Mouse (Mus musculus) MEL (cell line): Measurements from ENCODE around the gene Gm20388. TPM values are rescaled to one million over a fixed set of nuclear protein-coding genes. Genes with fewer than 3 reads are reported as not detected.

ENCODE experiments used
- DNase-seq: peaks from one replicate; pipeline ENCODE4 v3.0.0; 2011; ENCODE audit warnings: low read depth, low spot score
- H3K27ac ChIP-seq: 2 replicates; pipeline ENCODE4 v1.5.1; 2012; ENCODE audit warnings: low read depth, mild to moderate bottlenecking, control low read depth, low read length, moderate library complexity; ENCODE audit not compliant: control insufficient read depth
- H3K27me3 ChIP-seq, 2 experiments: fragments of 150-350 bp in 1 of 2; sonication (generic) in 1 of 2; 2 replicates each; pipeline ENCODE4 v1.6.1; 2012; ENCODE audit warnings: low read length in 2 of 2, mild to moderate bottlenecking in 2 of 2, improper control_type of control experiment in 1 of 2, moderate library complexity in 1 of 2; ENCODE audit not compliant: insufficient read depth in 2 of 2, control insufficient read depth in 1 of 2
- H3K36me3 ChIP-seq, 2 experiments: 2 replicates each; pipeline ENCODE4 v1.6.1; 2012 to 2014; ENCODE audit warnings: low read length in 2 of 2, improper control_type of control experiment in 1 of 2, inconsistent platforms in 1 of 2, mild to moderate bottlenecking in 1 of 2; ENCODE audit not compliant: insufficient read depth in 2 of 2, control insufficient read depth in 1 of 2
- H3K4me1 ChIP-seq, 2 experiments: fragments of 150-350 bp in 1 of 2; sonication (generic) in 1 of 2; 2 replicates each; pipeline ENCODE4 v1.6.1; 2012; ENCODE audit warnings: low read length in 2 of 2, improper control_type of control experiment in 1 of 2, mild to moderate bottlenecking in 1 of 2; ENCODE audit not compliant: insufficient read depth in 2 of 2, control insufficient read depth in 1 of 2
- H3K4me3 ChIP-seq, 2 experiments: fragments of 150-350 bp in 1 of 2; sonication (generic) in 1 of 2; 2 replicates each; pipeline ENCODE4 v1.5.1; 2012; ENCODE audit warnings: low read depth in 2 of 2, low read length in 2 of 2, mild to moderate bottlenecking in 2 of 2, moderate library complexity in 2 of 2, control low read depth in 1 of 2, improper control_type of control experiment in 1 of 2; ENCODE audit not compliant: control insufficient read depth in 1 of 2, insufficient read depth in 1 of 2
- H3K79me2 ChIP-seq: 2 replicates; pipeline ENCODE4 v1.6.1; 2012; ENCODE audit warnings: mild to moderate bottlenecking, low read length, moderate library complexity; ENCODE audit not compliant: control insufficient read depth, poor library complexity, insufficient read depth
- H3K9ac ChIP-seq: 2 replicates; pipeline ENCODE4 v1.6.1; 2012; ENCODE audit warnings: low read depth, mild to moderate bottlenecking, control low read depth, low read length, moderate library complexity; ENCODE audit not compliant: control insufficient read depth, poor library complexity, severe bottlenecking
- H3K9me3 ChIP-seq: fragments of 150-350 bp; sonication (generic); replicated peaks from 2 replicates; pipeline ENCODE4 v1.6.1; 2012; ENCODE audit warnings: mild to moderate bottlenecking, low read length, improper control_type of control experiment, moderate library complexity; ENCODE audit not compliant: insufficient read depth
- CHD1 ChIP-seq: IDR thresholded peaks from 2 replicates; pipeline ENCODE4 v1.6.1; 2012; ENCODE audit warnings: low read depth, mild to moderate bottlenecking, inconsistent platforms, low read length, improper control_type of control experiment
- CHD2 ChIP-seq: IDR thresholded peaks from 2 replicates; pipeline ENCODE4 v1.6.1; 2011; ENCODE audit warnings: low read length, improper control_type of control experiment
- CTCF ChIP-seq, 3 experiments: IDR thresholded peaks in 2 of 3; conservative IDR thresholded peaks in 1 of 3; 2 replicates each; pipeline ENCODE4 v1.5.1; 2011 to 2012; ENCODE audit warnings: low read length in 3 of 3, low read depth in 2 of 3, mild to moderate bottlenecking in 2 of 3, improper control_type of control experiment in 1 of 3, inconsistent platforms in 1 of 3, mixed read lengths in 1 of 3, moderate library complexity in 1 of 3; ENCODE audit not compliant: control insufficient read depth in 1 of 3, insufficient read depth in 1 of 3, poor library complexity in 1 of 3, severe bottlenecking in 1 of 3
- ELF1 ChIP-seq: IDR thresholded peaks from 2 replicates; pipeline ENCODE4 v1.6.1; 2014; ENCODE audit warnings: low read depth, mild to moderate bottlenecking, inconsistent platforms, low read length, improper control_type of control experiment, moderate library complexity
- EP300 ChIP-seq, 2 experiments: IDR thresholded peaks; 2 replicates each; pipeline ENCODE4 v1.6.1; 2011; ENCODE audit warnings: improper control_type of control experiment in 2 of 2, low read length in 2 of 2, low read depth in 1 of 2, mild to moderate bottlenecking in 1 of 2
- ETS1 ChIP-seq: IDR thresholded peaks from 2 replicates; pipeline ENCODE4 v1.6.1; 2012; ENCODE audit warnings: low read depth, mild to moderate bottlenecking, inconsistent platforms, low read length, improper control_type of control experiment, moderate library complexity
- HCFC1 ChIP-seq: IDR thresholded peaks from 2 replicates; pipeline ENCODE4 v1.6.1; 2012; ENCODE audit warnings: low read depth, mild to moderate bottlenecking, inconsistent platforms, low read length, improper control_type of control experiment, moderate library complexity
- MEF2A ChIP-seq: IDR thresholded peaks from 2 replicates; pipeline ENCODE4 v1.6.1; 2014; ENCODE audit warnings: low read depth, mild to moderate bottlenecking, inconsistent platforms, low read length, improper control_type of control experiment; ENCODE audit not compliant: poor library complexity, insufficient replicate concordance, severe bottlenecking; ENCODE audit errors: extremely low read depth
- MYB ChIP-seq: IDR thresholded peaks from 2 replicates; pipeline ENCODE4 v1.6.1; 2011; ENCODE audit warnings: mild to moderate bottlenecking, low read depth, low read length, improper control_type of control experiment
- NRF1 ChIP-seq: IDR thresholded peaks from 2 replicates; pipeline ENCODE4 v1.6.1; 2014; ENCODE audit warnings: low read depth, mild to moderate bottlenecking, inconsistent platforms, low read length, improper control_type of control experiment, moderate library complexity; ENCODE audit not compliant: poor library complexity, insufficient read depth, severe bottlenecking
- POLR2A ChIP-seq, 2 experiments: IDR thresholded peaks; 2 replicates each; pipeline ENCODE4 v1.6.1; 2011 to 2012; ENCODE audit warnings: low read length in 2 of 2, mild to moderate bottlenecking in 2 of 2, control low read depth in 1 of 2, improper control_type of control experiment in 1 of 2, low read depth in 1 of 2, moderate library complexity in 1 of 2; ENCODE audit not compliant: control insufficient read depth in 1 of 2, insufficient read depth in 1 of 2, poor library complexity in 1 of 2
- POLR2AphosphoS5 ChIP-seq: IDR thresholded peaks from 2 replicates; pipeline ENCODE4 v1.6.1; 2012; ENCODE audit warnings: low read depth, borderline replicate concordance, mild to moderate bottlenecking, inconsistent platforms, low read length, moderate library complexity, mixed read lengths
- RAD21 ChIP-seq: IDR thresholded peaks from 2 replicates; pipeline ENCODE4 v1.6.1; 2011; ENCODE audit warnings: mild to moderate bottlenecking, low read depth, low read length, improper control_type of control experiment
- SMC3 ChIP-seq: IDR thresholded peaks from 2 replicates; pipeline ENCODE4 v1.6.1; 2011; ENCODE audit warnings: low read depth, low read length, improper control_type of control experiment
- TAL1 ChIP-seq: IDR thresholded peaks from 2 replicates; pipeline ENCODE4 v1.6.1; 2012; ENCODE audit warnings: mild to moderate bottlenecking, inconsistent platforms, low read length, moderate library complexity, mixed read lengths
- TBP ChIP-seq: IDR thresholded peaks from 2 replicates; pipeline ENCODE4 v1.8.0; 2011; ENCODE audit warnings: low read depth, low read length, improper control_type of control experiment
- TCF12 ChIP-seq: IDR thresholded peaks from 2 replicates; pipeline ENCODE4 v1.6.1; 2014; ENCODE audit warnings: low read depth, mild to moderate bottlenecking, inconsistent platforms, low read length, improper control_type of control experiment, moderate library complexity
- UBTF ChIP-seq: IDR thresholded peaks from 2 replicates; pipeline ENCODE4 v1.6.1; 2012; ENCODE audit warnings: low read depth, mild to moderate bottlenecking, inconsistent platforms, low read length, improper control_type of control experiment, moderate library complexity, borderline replicate concordance; ENCODE audit not compliant: insufficient read depth
- USF1 ChIP-seq: IDR thresholded peaks from 2 replicates; pipeline ENCODE4 v1.6.1; 2014; ENCODE audit warnings: low read depth, mild to moderate bottlenecking, inconsistent platforms, low read length, improper control_type of control experiment, moderate library complexity
- USF2 ChIP-seq, 2 experiments: IDR thresholded peaks; 2 replicates each; pipeline ENCODE4 v1.6.1; 2011 to 2012; ENCODE audit warnings: improper control_type of control experiment in 2 of 2, low read length in 2 of 2, borderline replicate concordance in 1 of 2, inconsistent platforms in 1 of 2, low read depth in 1 of 2, mild to moderate bottlenecking in 1 of 2; ENCODE audit not compliant: insufficient read depth in 1 of 2
- ZKSCAN1 ChIP-seq: IDR thresholded peaks from 2 replicates; pipeline ENCODE4 v1.6.1; 2012; ENCODE audit warnings: low read depth, mild to moderate bottlenecking, inconsistent platforms, low read length, improper control_type of control experiment, moderate library complexity
- ZMIZ1 ChIP-seq: IDR thresholded peaks from 2 replicates; pipeline ENCODE4 v1.6.1; 2012; ENCODE audit warnings: low read depth, mild to moderate bottlenecking, inconsistent platforms, low read length, improper control_type of control experiment, moderate library complexity
- polyA plus RNA-seq, 2 experiments: library from polyadenylated mRNA; stranded (reverse) in 1 of 2; unstranded in 1 of 2; fragments of >175 nt in 1 of 2; fragments of >200 nt in 1 of 2; gene quantifications; 2 replicates each; pipeline versions ENCODE4 v1.2.1 to v1.2.4; 2012; ENCODE audit warnings: low replicate concordance in 2 of 2, low read depth in 1 of 2; ENCODE audit not compliant: insufficient read length in 2 of 2, insufficient read depth in 1 of 2, missing spikeins in 1 of 2
- total RNA-seq: library from RNA; depleted of rRNA; stranded (reverse); fragments of 300-350 nt; gene quantifications from 2 replicates; pipeline ENCODE4 v1.2.3, GENCODE M21; 2012

Gene Gm20388
- total and polyA plus RNA-seq, 3 experiments, result 11.1 to 17.8 TPM; not detected in 1

- H3K4me3 ChIP-seq, result no peak overlapping the region
- peaks cover 0 to 40% of the 10 kb centered on the region in 2 experiments; a peak in 2 of 4 replicates for H3K36me3 ChIP-seq
- peaks cover 2% of the 10 kb centered on the region; the same call in 1 of the 2 replicates for H3K79me2 ChIP-seq
- peaks cover 37% of the 10 kb centered on the region in 2 experiments for H3K4me1 ChIP-seq
- no peak overlapping the region for H3K9ac ChIP-seq
- H3K27ac ChIP-seq, result no peak overlapping the region
- H3K27me3 ChIP-seq, result no peaks in the 10 kb centered on the region
- TF ChIP-seq USF2 (IDR thresholded peaks at IDR 0.05; ENCODE audit: borderline replicate concordance in 1 of 2, insufficient read depth in 1 of 2, low read depth in 1 of 2, low read length in 2 of 2) (no peak), MYB (no peak), TCF12 (no peak), CHD1 (no peak), TBP (no peak), ZMIZ1 (no peak), CHD2 (no peak), CTCF (IDR thresholded peaks at IDR 0.05 in 2 of 3, conservative IDR thresholded peaks at IDR 0.05 in 1 of 3; ENCODE audit: control insufficient read depth in 1 of 3, insufficient read depth in 1 of 3, low read depth in 2 of 3, low read length in 3 of 3, poor library complexity in 1 of 3, severe bottlenecking in 1 of 3) (peak; percentile 26 to 49 (median 38); a peak in 5 of 6 replicates)
- TF ChIP-seq, all 39 proteins: peak for 1
- H3K9me3 ChIP-seq, result no peaks in the 10 kb centered on the region
- DNase-seq, result peak; percentile 40
Measured at GRCm38 (mm10) chr8:123800867-123801266, 3890.2 kb downstream of the Gm20388 start.

GRCm38 (mm10) chr8:123801538-123801937 lies 3890.9 kb downstream of the Gm20388 start:
- Histone ChIP-seq H3K9me3 (no peaks in the 10 kb centered on the region), H3K27me3 (no peaks in the 10 kb centered on the region), H3K9ac (no peak overlapping the region), H3K4me1 (peaks cover 32 to 35% of the 10 kb centered on the region in 2 experiments), H3K4me3 (no peak overlapping the region), H3K27ac (no peak overlapping the region), H3K79me2 (peaks cover 8% of the 10 kb centered on the region), H3K36me3 (peaks cover 0 to 36% of the 10 kb centered on the region in 2 experiments; a peak in 2 of 4 replicates)
- peak; percentile 49 for DNase-seq
- TF ChIP-seq CHD1 (no peak), CHD2 (no peak), ELF1 (no peak), POLR2AphosphoS5 (no peak), EP300 (IDR thresholded peaks at IDR 0.05; ENCODE audit: low read depth in 1 of 2, low read length in 2 of 2) (no peak), USF1 (no peak), TBP (no peak), RAD21 (no peak), ZKSCAN1 (no peak), ETS1 (no peak), SMC3 (no peak), HCFC1 (no peak), MYB (no peak), TAL1 (no peak), ZMIZ1 (no peak), NRF1 (no peak), MEF2A (no peak), POLR2A (IDR thresholded peaks at IDR 0.05; ENCODE audit: control insufficient read depth in 1 of 2, insufficient read depth in 1 of 2, low read depth in 1 of 2, low read length in 2 of 2, poor library complexity in 1 of 2) (no peak), UBTF (no peak)
